Mouse (Mus musculus): ENCODE measurements around the gene Prss40.

The Prss40 gene

GRCm38 (mm10) chr1:34560843-34561242, at the start of gene Prss40:
Gene Prss40, minus strand, starts transcription at chr1:34560943.
- DNase-seq (ENCODE audit: low spot score), result no peak

- DNase-seq (ENCODE audit: low spot score), result peak; percentile 12
Observed at GRCm38 (mm10) chr1:34602363-34602762, 41.6 kb upstream of the Prss40 start.

GRCm38 (mm10) chr1:34601323-34602047, 40.7 kb upstream of the Prss40 start:
- no peak for DNase-seq (ENCODE audit: low spot score)

GRCm38 (mm10) chr1:34600000-34600399, 39.3 kb upstream of the Prss40 start:
- no peak for DNase-seq (ENCODE audit: low spot score)

- no peak for DNase-seq (ENCODE audit: low spot score)
Observed at GRCm38 (mm10) chr1:34587298-34588096, 26.8 kb upstream of the Prss40 start.

- no peak for DNase-seq (ENCODE audit: low spot score)
Observed at GRCm38 (mm10) chr1:34584736-34585135, 24.0 kb upstream of the Prss40 start.

- DNase-seq (ENCODE audit: low spot score), result no peak
Observed at GRCm38 (mm10) chr1:34583821-34584263, 23.1 kb upstream of the Prss40 start.

- DNase-seq (ENCODE audit: low spot score), result no peak
Observed at GRCm38 (mm10) chr1:34582218-34582617, 21.5 kb upstream of the Prss40 start.

- no peak for DNase-seq (ENCODE audit: low spot score)
Observed at GRCm38 (mm10) chr1:34579782-34580356, 19.1 kb upstream of the Prss40 start.

GRCm38 (mm10) chr1:34578851-34579781, 18.4 kb upstream of the Prss40 start, which contains the start of gene Amer3:
Gene Amer3, plus strand, starts transcription at chr1:34579657.
- DNase-seq (ENCODE audit: low spot score), result peak; percentile 39

- DNase-seq (ENCODE audit: low spot score), result no peak
Observed at GRCm38 (mm10) chr1:34573221-34573620, 12.5 kb upstream of the Prss40 start.

GRCm38 (mm10) chr1:34571431-34571830, 10.7 kb upstream of the Prss40 start:
- DNase-seq (ENCODE audit: low spot score), result no peak

- DNase-seq (ENCODE audit: low spot score), result no peak
Observed at GRCm38 (mm10) chr1:34569876-34570275, 9.1 kb upstream of the Prss40 start.

- no peak for DNase-seq (ENCODE audit: low spot score)
Observed at GRCm38 (mm10) chr1:34568120-34568519, 7.4 kb upstream of the Prss40 start.

- DNase-seq (ENCODE audit: low spot score), result no peak
Observed at GRCm38 (mm10) chr1:34564383-34565045, 3.8 kb upstream of the Prss40 start.

- DNase-seq (ENCODE audit: low spot score), result no peak
Observed at GRCm38 (mm10) chr1:34554275-34554674, 6.5 kb downstream of the Prss40 start.

- no peak for DNase-seq (ENCODE audit: low spot score)
Observed at GRCm38 (mm10) chr1:34553690-34554089, 7.1 kb downstream of the Prss40 start.

GRCm38 (mm10) chr1:34547074-34547473, 13.7 kb downstream of the Prss40 start:
- DNase-seq (ENCODE audit: low spot score), result no peak

GRCm38 (mm10) chr1:34536767-34537485, 23.8 kb downstream of the Prss40 start:
- no peak for DNase-seq (ENCODE audit: low spot score)

- DNase-seq (ENCODE audit: low spot score), result no peak
Observed at GRCm38 (mm10) chr1:34536291-34536766, 24.4 kb downstream of the Prss40 start.

Measured in testis, postnatal 14 days (tissue).